Mouse (Mus musculus): ENCODE data around the gene Cd276.

Gene Cd276

GRCm38 (mm10) chr9:58513749-58514148 lies 41.5 kb downstream of the Cd276 start:
- DNase-seq (ENCODE audit: low spot score in 2 of 2): no peak

- no peak for DNase-seq (ENCODE audit: low spot score in 2 of 2)
Measured at GRCm38 (mm10) chr9:58510452-58510851, 44.8 kb downstream of the Cd276 start.

DNA sequence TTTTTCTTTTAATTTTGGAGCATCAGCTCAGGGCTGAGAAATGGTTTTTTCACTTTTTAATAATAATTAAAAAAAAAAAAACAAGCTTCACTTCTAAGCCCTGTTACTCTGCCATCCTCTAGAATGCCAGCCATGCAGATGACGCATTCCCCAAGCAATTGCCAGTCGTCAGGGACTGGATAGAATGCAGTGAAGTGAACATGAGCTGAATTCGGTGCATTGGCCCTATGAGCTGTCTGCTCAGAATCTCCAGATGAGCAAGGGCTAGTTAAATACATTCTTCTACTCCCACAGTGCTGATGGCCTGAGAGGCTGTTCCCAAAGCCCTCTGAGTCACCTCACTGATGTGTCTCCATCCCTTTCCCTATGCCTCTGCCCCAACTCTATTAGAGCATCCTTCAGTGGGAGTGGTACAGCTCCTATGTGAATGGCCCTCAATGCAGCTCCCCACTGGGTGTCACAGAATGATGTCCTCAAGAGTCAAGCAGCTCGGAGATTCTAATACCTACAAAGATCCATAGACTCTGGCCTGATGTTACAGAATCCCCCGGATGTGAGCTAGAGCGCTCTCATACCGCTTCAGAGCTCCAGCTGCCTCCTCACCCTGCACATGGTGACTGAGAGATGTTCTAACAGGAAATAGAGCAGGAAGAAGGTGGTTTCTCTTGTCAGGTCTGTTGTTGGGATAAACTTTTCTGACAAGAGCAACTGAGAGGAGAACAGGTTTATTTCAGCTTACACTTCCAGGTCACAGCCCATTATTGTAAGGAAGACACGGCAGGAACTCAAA lies 47.8 kb downstream of the Cd276 start:
- no peak for DNase-seq (ENCODE audit: low spot score in 2 of 2)

DNA sequence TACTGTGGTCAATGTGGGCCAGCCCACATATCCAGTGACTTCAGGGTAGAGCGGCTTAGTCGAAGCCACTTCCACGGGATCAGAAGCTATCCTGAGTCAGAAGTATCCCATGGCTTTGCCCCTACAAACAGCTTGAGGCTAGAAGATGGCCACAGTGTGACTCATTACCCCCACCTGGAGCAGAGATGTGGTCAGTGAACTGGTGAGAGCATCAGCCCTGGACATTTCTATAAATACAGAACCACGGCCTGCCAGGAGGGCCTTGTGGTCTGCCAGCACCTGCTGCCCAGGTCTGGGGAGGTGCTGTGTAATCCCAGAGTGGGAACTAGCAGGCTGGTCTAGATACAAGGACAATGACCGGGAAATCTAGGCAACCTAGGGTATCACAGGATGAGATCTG lies 54.3 kb downstream of the Cd276 start:
- no peak for DNase-seq (ENCODE audit: low spot score in 2 of 2)

DNA sequence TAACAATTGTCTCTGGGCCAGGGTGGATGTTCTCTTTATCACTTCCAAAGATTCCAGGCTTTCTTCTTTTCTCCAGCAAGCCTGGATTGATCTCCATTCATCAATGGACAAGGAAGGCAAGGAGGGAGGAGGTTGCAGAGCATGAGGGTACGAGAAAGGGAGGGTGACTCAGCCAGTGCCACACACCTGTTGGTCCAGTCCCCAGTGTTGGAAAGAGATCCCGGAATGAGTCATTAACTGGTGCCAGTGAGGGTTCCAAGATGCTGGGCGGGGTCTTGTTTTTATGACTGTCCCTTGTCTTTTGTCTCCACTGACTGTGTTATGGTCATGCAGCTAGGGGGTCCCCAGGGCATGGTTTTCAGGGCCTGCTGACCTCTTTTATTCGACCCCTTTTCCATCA lies 57.3 kb downstream of the Cd276 start:
- DNase-seq (ENCODE audit: low spot score in 2 of 2): no peak

- no peak for DNase-seq (ENCODE audit: low spot score in 2 of 2)
Measured at GRCm38 (mm10) chr9:58496470-58497182, 58.6 kb downstream of the Cd276 start.

DNA sequence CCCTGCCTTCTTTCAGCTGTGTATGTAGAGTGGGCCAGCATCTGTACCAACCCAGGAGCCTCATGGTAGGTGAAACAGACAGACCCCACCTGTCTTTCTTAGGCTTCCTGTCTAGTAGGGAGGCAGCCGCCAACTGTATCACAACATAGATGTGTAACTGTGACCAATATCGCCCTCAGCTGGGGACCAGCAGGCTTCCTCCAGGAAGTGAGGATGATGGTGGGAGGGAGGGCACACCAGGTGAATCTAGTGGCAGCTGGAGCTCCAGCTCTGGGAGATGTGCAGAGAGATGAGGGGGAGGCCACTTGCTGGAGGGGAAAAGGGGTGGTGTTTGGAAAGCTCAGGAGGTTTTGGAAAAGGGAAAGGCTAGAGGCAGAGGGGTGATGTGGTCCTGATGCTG lies 60.2 kb downstream of the Cd276 start:
- DNase-seq (ENCODE audit: low spot score in 2 of 2): no peak

DNA sequence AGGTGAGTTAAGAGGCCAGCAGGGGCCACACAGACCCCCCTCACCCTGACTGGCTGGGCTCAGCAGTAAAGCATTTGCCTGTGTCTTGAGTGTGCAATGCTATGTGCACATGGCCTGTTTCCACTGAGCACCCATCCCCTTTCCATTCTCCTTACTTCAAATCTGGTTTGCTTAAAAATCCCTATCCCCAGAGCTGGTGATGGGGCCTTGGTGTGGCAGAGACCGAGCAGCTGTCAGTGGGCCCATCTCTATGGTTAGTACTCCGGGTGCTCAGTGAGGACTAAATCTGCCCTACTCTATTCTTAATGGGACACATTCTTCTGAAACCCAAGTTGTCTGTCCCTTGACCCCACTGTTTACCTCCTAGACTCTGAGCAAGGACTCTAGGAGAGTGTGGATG lies 64.8 kb downstream of the Cd276 start:
- DNase-seq (ENCODE audit: low spot score in 2 of 2): no peak

DNA sequence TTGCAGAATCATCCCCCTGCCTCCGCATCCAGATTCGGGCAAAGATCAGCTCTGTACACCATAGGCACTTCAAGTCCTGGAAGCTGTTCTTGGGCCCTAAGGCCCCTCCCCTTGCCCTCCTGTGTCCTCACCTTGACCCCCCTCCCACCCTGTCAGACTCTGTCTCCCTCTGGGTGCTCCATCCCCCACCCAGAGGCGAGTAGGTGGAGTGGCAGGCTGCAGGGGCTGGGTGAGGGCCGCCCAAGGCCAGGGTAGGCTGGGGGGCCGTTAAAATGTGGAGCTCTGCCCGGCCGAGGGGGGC lies 65.4 kb downstream of the Cd276 start:
- DNase-seq (ENCODE audit: low spot score in 2 of 2): no peak

DNA sequence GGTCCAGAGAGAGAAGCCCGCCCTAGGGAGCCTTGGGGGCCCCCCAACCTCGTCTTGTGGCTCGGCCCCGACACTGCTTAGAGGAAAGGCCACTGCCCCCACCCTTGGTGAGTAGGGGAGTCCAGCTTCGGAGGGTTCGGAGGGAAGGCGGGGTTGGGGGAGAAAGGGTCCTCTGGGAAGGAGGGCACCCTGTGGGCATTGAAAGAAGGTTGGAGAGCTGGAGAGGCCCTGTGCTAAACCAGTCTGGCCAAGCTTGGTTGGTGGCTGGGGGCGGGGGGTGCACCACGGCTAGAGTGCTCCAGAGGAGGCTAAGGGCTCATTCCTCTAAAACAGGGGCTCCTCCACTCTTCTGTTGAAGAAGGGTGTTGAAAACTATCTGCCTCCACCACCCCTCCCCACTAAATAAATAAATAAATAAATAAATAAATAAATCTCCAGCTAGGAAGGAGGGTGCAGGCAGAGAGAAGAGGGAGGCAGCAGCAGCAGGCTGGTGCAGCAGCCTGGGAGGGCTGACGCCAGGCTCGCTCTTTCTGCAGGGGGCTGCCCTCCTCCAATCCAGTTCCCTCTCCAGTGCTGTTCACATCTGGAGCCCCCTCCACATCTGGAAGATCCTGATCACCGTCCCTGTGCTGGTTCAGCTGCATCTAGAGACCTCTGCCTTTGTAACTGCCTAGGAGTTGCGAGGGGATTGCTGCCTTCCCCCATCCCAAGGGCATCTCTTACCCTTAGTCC lies 65.9 kb downstream of the Cd276 start:
- no peak for DNase-seq (ENCODE audit: low spot score in 2 of 2)

DNA sequence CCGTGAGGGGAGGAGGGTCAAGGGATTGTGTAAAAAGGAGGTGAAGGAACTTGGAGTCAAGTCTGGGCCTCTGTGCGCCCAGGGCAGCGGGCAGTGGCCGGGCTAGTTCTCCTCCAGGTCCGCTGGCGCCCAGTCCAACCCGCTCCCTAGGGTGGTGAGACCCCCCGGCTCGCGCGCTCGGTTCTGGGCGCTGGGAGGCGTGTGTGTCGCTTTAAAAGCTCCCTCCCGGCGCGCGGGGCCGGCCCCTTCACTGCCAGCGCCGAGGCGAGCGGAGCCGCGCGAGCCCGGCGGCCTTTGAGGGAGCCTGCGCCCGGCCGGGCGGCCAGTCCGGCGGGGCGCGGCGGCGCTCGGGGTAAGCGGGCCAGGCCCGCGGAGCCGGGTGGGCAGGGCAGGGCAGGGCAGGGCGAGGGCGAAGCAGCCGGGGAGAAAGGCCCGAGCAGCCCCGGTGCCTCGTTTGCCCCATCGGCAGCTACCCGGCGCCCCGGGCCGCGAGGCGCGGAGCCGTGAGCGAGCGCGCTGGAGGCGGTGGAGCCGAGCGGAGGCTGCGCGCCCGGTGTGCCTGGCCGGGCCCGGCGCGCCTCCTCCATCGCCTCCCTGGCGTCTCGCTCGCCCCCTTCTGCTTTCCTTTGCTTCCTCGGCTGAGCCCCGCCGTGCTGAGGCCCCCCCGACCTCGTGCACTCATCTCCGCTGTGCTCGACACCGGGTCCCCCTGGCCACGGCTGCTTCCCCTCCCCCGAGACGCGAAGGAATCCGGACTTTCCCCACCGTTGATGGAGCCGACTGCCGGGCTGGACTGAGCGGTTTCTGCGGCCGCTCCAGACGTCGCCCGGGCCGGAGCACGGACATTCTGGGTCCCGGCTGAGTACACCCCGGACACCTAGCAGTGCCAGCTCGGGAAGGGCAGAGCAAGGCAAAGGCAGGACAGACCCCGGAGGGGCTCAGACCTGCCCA lies 67.1 kb downstream of the Cd276 start, which contains the start of gene Insyn1:
Insyn1 (plus strand) TSS at position 753 of the 951 bp plus-strand sequence.
- no peak for DNase-seq (ENCODE audit: low spot score in 2 of 2)

GRCm38 (mm10) chr9:58487076-58487475 lies 68.2 kb downstream of the Cd276 start:
- DNase-seq (ENCODE audit: low spot score in 2 of 2): no peak

Measured in right cerebral cortex, postnatal 36 days (tissue).